13 mouse cellular contexts compared by ENCODE assay signal in genomic region chr11:106290376-106290775, GRCm38 (mm10).
"Had no signal": no experiment of that assay in that cellular context is flagged by ENCODE, and none has a peak within 500 bp of the region (broad histone marks: within the 10 kb centered on the region; RNA-seq: fewer than 3 reads in every experiment).

No protein-coding gene starts in this region.

- DNase-seq: gastrocnemius, postnatal 14 days; gastrocnemius, postnatal 36 days; heart, adult 18-20 months; heart, postnatal 10 days; heart, postnatal 4 days; kidney, adult 18-20 months; kidney, adult 8-10 months; kidney, postnatal 10 days; kidney, postnatal 25 days; kidney, postnatal 4 days; liver; liver, embryonic 13.5 days; liver, postnatal 0 days had no signal
